Mouse (Mus musculus): ENCODE results near the gene Cenpl. TPM values are rescaled to one million over a fixed set of nuclear protein-coding genes. Genes with fewer than 3 reads are reported as not detected.

Cenpl gene
- total and polyA plus RNA-seq, 2 experiments from 2014 or later, result 0.69 to 6.9 TPM

DNA sequence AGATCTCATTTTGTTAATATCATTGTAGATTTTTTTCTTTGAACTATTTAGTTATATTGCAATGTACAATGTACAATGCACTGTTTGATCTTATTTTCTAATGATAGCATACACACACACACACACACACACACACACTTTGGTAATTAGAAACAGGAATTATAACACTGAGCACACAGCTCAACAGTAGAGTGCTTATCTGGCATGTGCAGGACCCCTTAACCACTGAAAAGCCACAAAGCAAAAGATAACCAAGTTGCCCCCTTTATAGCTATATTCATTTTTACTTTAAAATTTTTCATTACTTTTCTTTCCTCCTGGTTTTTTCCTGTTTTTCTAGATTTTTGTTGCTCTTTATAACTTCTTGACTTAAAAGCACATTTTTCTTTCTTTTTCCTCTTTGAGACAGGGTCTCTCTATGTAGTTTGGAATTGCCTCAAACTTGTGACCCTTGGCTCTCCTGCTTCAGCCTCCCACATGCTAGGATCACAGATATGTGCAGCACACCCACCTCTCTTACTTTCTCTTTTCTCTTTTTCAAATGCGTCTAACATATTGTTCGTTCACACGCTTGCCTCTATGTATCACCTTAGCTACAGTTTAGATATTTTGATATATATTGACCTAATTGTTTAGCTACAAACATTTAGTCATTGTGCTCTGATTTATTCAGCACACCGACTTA lies 29.4 kb downstream of the Cenpl start:
- ATAC-seq (ENCODE audit: insufficient read depth, low read depth) (no peak), DNase-seq (ENCODE audit: low spot score) (no peak)
- Histone ChIP-seq H3K9ac (replicated peaks; ENCODE audit: low read depth, low read length) (no peak overlapping the region), H3K4me1 (ENCODE audit: control insufficient read depth, insufficient read depth) (no peaks in the 10 kb centered on the region), H3K27me3 (ENCODE audit: control insufficient read depth, insufficient read depth, low read length) (no peaks in the 10 kb centered on the region), H3K4me3 (ENCODE audit: low read depth, low read length) (no peak overlapping the region), H3K36me3 (replicated peaks; ENCODE audit: control insufficient read depth, insufficient read depth, low read length) (peaks cover 51% of the 10 kb centered on the region), H3K9me3 (replicated peaks; ENCODE audit: control insufficient read depth, low read length) (no peaks in the 10 kb centered on the region), H3K4me2 (ENCODE audit: low read depth, low read length) (no peak overlapping the region), H3K27ac (ENCODE audit: low read depth) (no peak overlapping the region)
- WGBS, result 96% methylated on average over 4 of the region's 4 CpGs
- no peak for TF ChIP-seq CTCF (IDR thresholded peaks at IDR 0.05; ENCODE audit: low read depth)
- TF ChIP-seq EP300 (IDR thresholded peaks at IDR 0.05; ENCODE audit: low read depth), result no peak

DNA sequence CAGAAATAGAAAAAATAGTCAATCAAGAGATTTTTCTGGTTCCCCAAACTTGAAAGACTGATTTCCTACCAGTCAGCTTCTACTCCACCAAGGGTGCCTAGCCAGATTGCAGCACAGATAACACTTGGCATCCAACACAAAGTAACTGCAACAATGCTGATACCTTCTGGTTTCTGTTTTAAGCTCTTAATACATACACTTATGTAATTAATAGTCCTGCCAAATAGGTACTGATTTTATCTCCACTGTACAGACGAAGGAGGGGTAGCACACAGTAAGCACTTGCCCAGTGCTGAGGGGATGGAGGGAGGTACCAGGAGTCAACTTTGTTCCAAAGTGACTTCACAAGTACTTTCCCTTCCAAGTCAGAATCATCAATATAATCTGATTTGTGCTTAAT lies 33.3 kb downstream of the Cenpl start:
- H3K4me3 ChIP-seq (ENCODE audit: low read depth, low read length), result no peak overlapping the region
- H3K4me2 ChIP-seq (ENCODE audit: low read depth, low read length), result no peak overlapping the region
- H3K27ac ChIP-seq (ENCODE audit: low read depth), result no peak overlapping the region
- no peak overlapping the region for H3K9ac ChIP-seq (replicated peaks; ENCODE audit: low read depth, low read length)
- H3K9me3 ChIP-seq (replicated peaks; ENCODE audit: control insufficient read depth, low read length), result no peaks in the 10 kb centered on the region
- no peaks in the 10 kb centered on the region for H3K27me3 ChIP-seq (ENCODE audit: control insufficient read depth, insufficient read depth, low read length)
- WGBS, result 73% methylated on average over 1 of the region's 1 CpGs
- no peaks in the 10 kb centered on the region for H3K4me1 ChIP-seq (ENCODE audit: control insufficient read depth, insufficient read depth)
- H3K36me3 ChIP-seq (replicated peaks; ENCODE audit: control insufficient read depth, insufficient read depth, low read length), result peaks cover 46% of the 10 kb centered on the region
- TF ChIP-seq EP300 (IDR thresholded peaks at IDR 0.05; ENCODE audit: low read depth) (no peak), CTCF (IDR thresholded peaks at IDR 0.05; ENCODE audit: low read depth) (no peak)
- no peak for ATAC-seq (ENCODE audit: insufficient read depth, low read depth)
- DNase-seq (ENCODE audit: low spot score), result no peak

DNA sequence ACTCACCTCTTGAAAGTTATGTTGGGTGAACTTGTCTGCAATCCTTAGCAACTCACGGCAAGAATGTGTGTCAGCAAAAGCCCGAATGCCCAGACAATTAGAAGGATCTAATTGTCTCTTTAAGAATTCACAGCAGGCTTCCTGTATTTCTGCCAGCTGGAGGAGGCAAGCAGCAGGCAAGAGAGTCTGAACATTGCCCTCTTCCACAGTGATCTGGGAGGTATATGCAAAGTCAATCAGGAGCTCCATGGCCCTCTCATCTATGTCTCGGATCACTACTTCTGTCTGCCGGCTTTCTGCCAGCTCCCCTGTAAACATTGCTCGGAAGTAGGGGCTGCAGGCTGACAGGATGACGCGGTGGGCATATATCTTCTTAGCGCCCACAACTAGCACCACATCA lies 38.7 kb downstream of the Cenpl start:
- Histone ChIP-seq H3K36me3 (replicated peaks; ENCODE audit: control insufficient read depth, insufficient read depth, low read length) (peaks cover 31% of the 10 kb centered on the region), H3K4me3 (ENCODE audit: low read depth, low read length) (no peak overlapping the region), H3K4me1 (ENCODE audit: control insufficient read depth, insufficient read depth) (peaks cover 2% of the 10 kb centered on the region; the same call in 1 of the 2 replicates), H3K9me3 (replicated peaks; ENCODE audit: control insufficient read depth, low read length) (no peaks in the 10 kb centered on the region), H3K9ac (replicated peaks; ENCODE audit: low read depth, low read length) (no peak overlapping the region), H3K4me2 (ENCODE audit: low read depth, low read length) (no peak overlapping the region), H3K27me3 (ENCODE audit: control insufficient read depth, insufficient read depth, low read length) (no peaks in the 10 kb centered on the region), H3K27ac (ENCODE audit: low read depth) (no peak overlapping the region)
- WGBS, result 91% methylated on average over 8 of the region's 8 CpGs
- no peak for DNase-seq (ENCODE audit: low spot score)
- TF ChIP-seq EP300 (IDR thresholded peaks at IDR 0.05; ENCODE audit: low read depth) (no peak), CTCF (IDR thresholded peaks at IDR 0.05; ENCODE audit: low read depth) (no peak)
- no peak for ATAC-seq (ENCODE audit: insufficient read depth, low read depth)

DNA sequence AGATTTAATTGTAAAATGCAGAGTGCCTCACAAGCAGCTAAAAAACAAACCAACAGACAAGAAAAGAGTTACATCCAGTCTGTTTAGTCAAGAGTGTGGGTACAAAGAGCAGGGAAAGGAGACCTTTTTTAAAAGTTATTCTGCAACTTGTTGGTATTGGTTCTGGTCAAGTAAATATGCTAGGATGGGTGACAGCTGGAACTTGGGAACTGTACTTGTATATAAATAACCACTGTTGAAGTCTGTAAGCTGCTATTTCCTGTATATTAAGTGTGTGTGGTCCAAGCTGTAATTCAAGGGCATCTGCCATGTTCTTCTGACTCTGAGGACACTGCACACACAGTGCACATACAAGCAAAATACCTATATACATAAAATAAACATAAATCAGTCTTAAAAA lies 44.1 kb downstream of the Cenpl start:
- Histone ChIP-seq H3K27me3 (ENCODE audit: control insufficient read depth, insufficient read depth, low read length) (no peaks in the 10 kb centered on the region), H3K9ac (replicated peaks; ENCODE audit: low read depth, low read length) (no peak overlapping the region), H3K36me3 (replicated peaks; ENCODE audit: control insufficient read depth, insufficient read depth, low read length) (peaks cover 2% of the 10 kb centered on the region; the same call in 1 of the 2 replicates), H3K27ac (ENCODE audit: low read depth) (no peak overlapping the region), H3K4me1 (ENCODE audit: control insufficient read depth, insufficient read depth) (peaks cover 8% of the 10 kb centered on the region; the same call in 1 of the 2 replicates), H3K4me3 (ENCODE audit: low read depth, low read length) (no peak overlapping the region), H3K9me3 (replicated peaks; ENCODE audit: control insufficient read depth, low read length) (no peaks in the 10 kb centered on the region), H3K4me2 (ENCODE audit: low read depth, low read length) (no peak overlapping the region)
- TF ChIP-seq EP300 (IDR thresholded peaks at IDR 0.05; ENCODE audit: low read depth) (no peak), CTCF (IDR thresholded peaks at IDR 0.05; ENCODE audit: low read depth) (no peak)
- DNase-seq (ENCODE audit: low spot score) (no peak), ATAC-seq (ENCODE audit: insufficient read depth, low read depth) (no peak)

DNA sequence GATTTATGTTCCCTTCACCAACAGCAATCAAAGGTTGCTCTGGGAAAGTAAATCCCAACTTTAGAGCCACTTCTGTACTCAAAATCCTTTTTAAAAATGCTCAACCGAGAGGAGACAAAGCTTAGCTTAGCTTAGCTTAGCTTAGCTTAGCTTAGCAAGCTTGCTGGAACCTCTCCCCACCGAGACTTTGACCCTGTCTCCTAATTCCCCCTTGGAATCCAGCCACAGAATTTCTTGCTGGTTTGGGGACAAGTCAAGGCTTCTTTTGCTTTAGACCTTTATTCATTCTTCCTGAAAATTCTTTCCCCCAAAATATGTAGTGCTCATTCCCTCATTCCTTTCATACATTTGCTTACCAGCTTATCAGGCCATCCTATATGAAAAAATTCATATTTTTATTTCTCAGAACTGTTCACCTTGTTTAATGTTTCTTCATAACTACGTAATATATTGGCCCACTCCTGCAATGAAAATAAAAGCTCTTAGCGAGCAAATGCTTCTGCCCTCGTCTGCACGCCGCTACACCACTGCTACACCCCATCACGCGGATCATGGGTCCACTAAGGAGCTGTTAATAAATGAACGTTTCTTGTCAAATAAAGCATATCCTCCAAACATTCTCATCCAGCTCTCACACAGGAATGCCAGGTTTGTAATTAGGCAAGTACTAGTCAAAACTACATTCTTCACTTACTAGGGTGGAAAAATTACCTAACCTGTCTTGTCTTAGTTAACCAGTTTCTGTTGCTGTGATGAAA lies 52.3 kb downstream of the Cenpl start:
- no peaks in the 10 kb centered on the region for H3K27me3 ChIP-seq (ENCODE audit: control insufficient read depth, insufficient read depth, low read length)
- H3K4me1 ChIP-seq (ENCODE audit: control insufficient read depth, insufficient read depth), result no peaks in the 10 kb centered on the region
- no peak for TF ChIP-seq EP300 (IDR thresholded peaks at IDR 0.05; ENCODE audit: low read depth)
- TF ChIP-seq CTCF (IDR thresholded peaks at IDR 0.05; ENCODE audit: low read depth), result no peak
- no peak overlapping the region for H3K27ac ChIP-seq (ENCODE audit: low read depth)
- no peak overlapping the region for H3K4me3 ChIP-seq (ENCODE audit: low read depth, low read length)
- H3K36me3 ChIP-seq (replicated peaks; ENCODE audit: control insufficient read depth, insufficient read depth, low read length), result no peaks in the 10 kb centered on the region; the same call in 1 of the 2 replicates
- 91% methylated on average over 10 of the region's 10 CpGs for WGBS
- H3K9me3 ChIP-seq (replicated peaks; ENCODE audit: control insufficient read depth, low read length), result no peaks in the 10 kb centered on the region
- no peak overlapping the region for H3K9ac ChIP-seq (replicated peaks; ENCODE audit: low read depth, low read length)
- DNase-seq (ENCODE audit: low spot score), result no peak
- no peak overlapping the region for H3K4me2 ChIP-seq (ENCODE audit: low read depth, low read length)
- no peak for ATAC-seq (ENCODE audit: insufficient read depth, low read depth)
